Mouse (Mus musculus): ENCODE measurements around the gene Pank4. TPM values are rescaled to one million over a fixed set of nuclear protein-coding genes. Genes with fewer than 3 reads are reported as not detected.

Pank4 gene
- polyA plus RNA-seq, 1 experiment from 2014 or later: 20.7 TPM

- Histone ChIP-seq H3K9ac (ENCODE audit: low read depth, low read length) (peak overlapping the region; percentile 90), H3K4me2 (ENCODE audit: low read depth, low read length) (peak overlapping the region; percentile 82), H3K4me1 (ENCODE audit: control insufficient read depth, low read depth, low read length) (peaks cover 60% of the 10 kb centered on the region), H3K4me3 (ENCODE audit: low read depth, low read length) (peak overlapping the region; percentile 76), H3K36me3 (ENCODE audit: control insufficient read depth, insufficient read depth) (peaks cover 45% of the 10 kb centered on the region), H3K27me3 (ENCODE audit: control insufficient read depth, insufficient read depth, low read depth, low read length) (no peaks in the 10 kb centered on the region), H3K9me3 (replicated peaks; ENCODE audit: control insufficient read depth, low read length) (no peaks in the 10 kb centered on the region), H3K27ac (ENCODE audit: low read length) (peak overlapping the region; percentile 95)
- ATAC-seq (ENCODE audit: low read depth): peak; percentile 22
- 28% methylated on average over 9 of the region's 9 CpGs for WGBS (ENCODE audit: insufficient replicate concordance)
These were observed 36.7 kb upstream of the Pank4 start for GRCm38 (mm10) chr4:154926969-154927898.

GRCm38 (mm10) chr4:154927899-154928337 is 36.0 kb upstream of the Pank4 start:
- H3K36me3 ChIP-seq (ENCODE audit: control insufficient read depth, insufficient read depth): peaks cover 39% of the 10 kb centered on the region
- peak overlapping the region; percentile 90 for H3K9ac ChIP-seq (ENCODE audit: low read depth, low read length)
- H3K27me3 ChIP-seq (ENCODE audit: control insufficient read depth, insufficient read depth, low read depth, low read length): no peaks in the 10 kb centered on the region
- no peaks in the 10 kb centered on the region for H3K9me3 ChIP-seq (replicated peaks; ENCODE audit: control insufficient read depth, low read length)
- peak overlapping the region; percentile 95 for H3K27ac ChIP-seq (ENCODE audit: low read length)
- H3K4me1 ChIP-seq (ENCODE audit: control insufficient read depth, low read depth, low read length): peaks cover 53% of the 10 kb centered on the region
- ATAC-seq (ENCODE audit: low read depth): peak; percentile 68
- H3K4me3 ChIP-seq (ENCODE audit: low read depth, low read length): peak overlapping the region; percentile 76
- H3K4me2 ChIP-seq (ENCODE audit: low read depth, low read length): peak overlapping the region; percentile 82
- WGBS (ENCODE audit: insufficient replicate concordance): 2% methylated on average over 5 of the region's 5 CpGs

- Histone ChIP-seq H3K27ac (ENCODE audit: low read length) (peak within 1 kb of the TSS; percentile 95), H3K4me2 (ENCODE audit: low read depth, low read length) (peak within 1 kb of the TSS; percentile 82), H3K9ac (ENCODE audit: low read depth, low read length) (peak within 1 kb of the TSS; percentile 90), H3K4me3 (ENCODE audit: low read depth, low read length) (peak within 1 kb of the TSS; percentile 76), H3K27me3 (ENCODE audit: control insufficient read depth, insufficient read depth, low read depth, low read length) (no peaks in the 10 kb centered on the region), H3K9me3 (replicated peaks; ENCODE audit: control insufficient read depth, low read length) (no peaks in the 10 kb centered on the region), H3K4me1 (ENCODE audit: control insufficient read depth, low read depth, low read length) (peaks cover 50% of the 10 kb centered on the region), H3K36me3 (ENCODE audit: control insufficient read depth, insufficient read depth) (peaks cover 32% of the 10 kb centered on the region)
- WGBS (ENCODE audit: insufficient replicate concordance): 10% methylated on average over 12 of the region's 12 CpGs
- peak; percentile 87 for ATAC-seq (ENCODE audit: low read depth)
These were observed 35.4 kb upstream of the Pank4 start, which contains the start of gene Tnfrsf14 for GRCm38 (mm10) chr4:154928395-154929087. Tnfrsf14 (minus strand) TSS chr4:154928563.

- peak; percentile 80 for ATAC-seq (ENCODE audit: low read depth)
- peak overlapping the region; percentile 90 for H3K9ac ChIP-seq (ENCODE audit: low read depth, low read length)
- peak overlapping the region; percentile 95 for H3K27ac ChIP-seq (ENCODE audit: low read length)
- H3K36me3 ChIP-seq (ENCODE audit: control insufficient read depth, insufficient read depth): peaks cover 26% of the 10 kb centered on the region
- peak overlapping the region; percentile 76 for H3K4me3 ChIP-seq (ENCODE audit: low read depth, low read length)
- H3K9me3 ChIP-seq (replicated peaks; ENCODE audit: control insufficient read depth, low read length): no peaks in the 10 kb centered on the region
- H3K27me3 ChIP-seq (ENCODE audit: control insufficient read depth, insufficient read depth, low read depth, low read length): no peaks in the 10 kb centered on the region
- peaks cover 46% of the 10 kb centered on the region for H3K4me1 ChIP-seq (ENCODE audit: control insufficient read depth, low read depth, low read length)
- 18% methylated on average over 12 of the region's 12 CpGs for WGBS (ENCODE audit: insufficient replicate concordance)
- H3K4me2 ChIP-seq (ENCODE audit: low read depth, low read length): peak overlapping the region; percentile 82
These were observed 34.7 kb upstream of the Pank4 start for GRCm38 (mm10) chr4:154929088-154929660.

- H3K4me2 ChIP-seq (ENCODE audit: low read depth, low read length): no peak overlapping the region
- no peaks in the 10 kb centered on the region for H3K27me3 ChIP-seq (ENCODE audit: control insufficient read depth, insufficient read depth, low read depth, low read length)
- peaks cover 21% of the 10 kb centered on the region for H3K4me1 ChIP-seq (ENCODE audit: control insufficient read depth, low read depth, low read length)
- H3K4me3 ChIP-seq (ENCODE audit: low read depth, low read length): no peak overlapping the region
- H3K36me3 ChIP-seq (ENCODE audit: control insufficient read depth, insufficient read depth): no peaks in the 10 kb centered on the region
- WGBS (ENCODE audit: insufficient replicate concordance): 67% methylated on average over 13 of the region's 13 CpGs
- no peak overlapping the region for H3K27ac ChIP-seq (ENCODE audit: low read length)
- no peak for ATAC-seq (ENCODE audit: low read depth)
- no peak overlapping the region for H3K9ac ChIP-seq (ENCODE audit: low read depth, low read length)
- no peaks in the 10 kb centered on the region for H3K9me3 ChIP-seq (replicated peaks; ENCODE audit: control insufficient read depth, low read length)
These were observed 30.5 kb upstream of the Pank4 start for GRCm38 (mm10) chr4:154933306-154933907.

- H3K4me3 ChIP-seq (ENCODE audit: low read depth, low read length): no peak overlapping the region
- H3K4me1 ChIP-seq (ENCODE audit: control insufficient read depth, low read depth, low read length): peaks cover 11% of the 10 kb centered on the region
- 0 out of 2 replicates have a peak, but pooled peaks have one; percentile 14 for ATAC-seq (ENCODE audit: low read depth)
- no peak overlapping the region for H3K9ac ChIP-seq (ENCODE audit: low read depth, low read length)
- 83% methylated on average over 2 of the region's 2 CpGs for WGBS (ENCODE audit: insufficient replicate concordance)
- no peaks in the 10 kb centered on the region for H3K36me3 ChIP-seq (ENCODE audit: control insufficient read depth, insufficient read depth)
- H3K9me3 ChIP-seq (replicated peaks; ENCODE audit: control insufficient read depth, low read length): no peaks in the 10 kb centered on the region
- H3K27ac ChIP-seq (ENCODE audit: low read length): peak overlapping the region; percentile 34; the same call in 1 of the 2 replicates
- no peak overlapping the region for H3K4me2 ChIP-seq (ENCODE audit: low read depth, low read length)
- no peaks in the 10 kb centered on the region for H3K27me3 ChIP-seq (ENCODE audit: control insufficient read depth, insufficient read depth, low read depth, low read length)
These were observed 29.1 kb upstream of the Pank4 start for GRCm38 (mm10) chr4:154934800-154935199.

- H3K9me3 ChIP-seq (replicated peaks; ENCODE audit: control insufficient read depth, low read length): no peaks in the 10 kb centered on the region
- no peak overlapping the region for H3K9ac ChIP-seq (ENCODE audit: low read depth, low read length)
- no peaks in the 10 kb centered on the region for H3K27me3 ChIP-seq (ENCODE audit: control insufficient read depth, insufficient read depth, low read depth, low read length)
- H3K27ac ChIP-seq (ENCODE audit: low read length): 0 out of 2 replicates have a peak overlapping the region, but pooled peaks have one; percentile 1
- ATAC-seq (ENCODE audit: low read depth): no peak
- no peak overlapping the region for H3K4me2 ChIP-seq (ENCODE audit: low read depth, low read length)
- H3K4me1 ChIP-seq (ENCODE audit: control insufficient read depth, low read depth, low read length): peaks cover 5% of the 10 kb centered on the region; the same call in 1 of the 2 replicates
- no peak overlapping the region for H3K4me3 ChIP-seq (ENCODE audit: low read depth, low read length)
- no peaks in the 10 kb centered on the region for H3K36me3 ChIP-seq (ENCODE audit: control insufficient read depth, insufficient read depth)
- WGBS (ENCODE audit: insufficient replicate concordance): 78% methylated on average over 7 of the region's 7 CpGs
These were observed 28.1 kb upstream of the Pank4 start for GRCm38 (mm10) chr4:154935788-154936187.

- 57% methylated on average over 8 of the region's 8 CpGs for WGBS (ENCODE audit: insufficient replicate concordance)
- H3K9ac ChIP-seq (ENCODE audit: low read depth, low read length): no peak overlapping the region
- H3K4me1 ChIP-seq (ENCODE audit: control insufficient read depth, low read depth, low read length): peaks cover 5% of the 10 kb centered on the region; the same call in 1 of the 2 replicates
- no peaks in the 10 kb centered on the region for H3K36me3 ChIP-seq (ENCODE audit: control insufficient read depth, insufficient read depth)
- no peak for ATAC-seq (ENCODE audit: low read depth)
- no peak overlapping the region for H3K27ac ChIP-seq (ENCODE audit: low read length)
- no peaks in the 10 kb centered on the region for H3K27me3 ChIP-seq (ENCODE audit: control insufficient read depth, insufficient read depth, low read depth, low read length)
- no peak overlapping the region for H3K4me2 ChIP-seq (ENCODE audit: low read depth, low read length)
- H3K4me3 ChIP-seq (ENCODE audit: low read depth, low read length): no peak overlapping the region
- H3K9me3 ChIP-seq (replicated peaks; ENCODE audit: control insufficient read depth, low read length): no peaks in the 10 kb centered on the region
These were observed 27.2 kb upstream of the Pank4 start for GRCm38 (mm10) chr4:154936542-154937255.

All from liver, embryonic 16.5 days (tissue).